Mouse (Mus musculus) embryonic facial prominence, embryonic 11.5 days (tissue): ENCODE measurements around the gene Olfr263. TPM values are rescaled to one million over a fixed set of nuclear protein-coding genes. Genes with fewer than 3 reads are reported as not detected.

ENCODE experiments used
- ATAC-seq: fragments of 200-750 bp; cut with Nextera tagmentation; replicated peaks from 2 replicates; pipeline ENCODE4 v1.8.0; 2017; ENCODE audit warnings: low read depth; ENCODE audit not compliant: insufficient number of reproducible peaks, low FRiP score, low TSS enrichment
- DNase-seq: peaks from one replicate; pipeline ENCODE4 v3.0.0-alpha.2; 2015; ENCODE audit warnings: low spot score
- H3K27ac ChIP-seq: fragments of 300-500 bp; sonication (generic); replicated peaks from 2 replicates; pipeline ENCODE4 v1.5.1; 2014; ENCODE audit warnings: mild to moderate bottlenecking, low read depth, low read length, control low read depth
- H3K27me3 ChIP-seq: fragments of 300-500 bp; sonication (generic); 2 replicates; pipeline ENCODE4 v1.6.1; 2014; ENCODE audit warnings: mild to moderate bottlenecking, low read length, moderate library complexity, mixed read lengths; ENCODE audit not compliant: control insufficient read depth, insufficient read depth
- H3K36me3 ChIP-seq: fragments of 300-500 bp; sonication (generic); replicated peaks from 2 replicates; pipeline ENCODE4 v1.6.1; 2014; ENCODE audit warnings: low read depth, mild to moderate bottlenecking, low read length, moderate library complexity, mixed read lengths; ENCODE audit not compliant: control insufficient read depth, insufficient read depth
- H3K4me1 ChIP-seq: fragments of 300-500 bp; sonication (generic); 2 replicates; pipeline ENCODE4 v1.6.1; 2014; ENCODE audit warnings: low read length, mixed read lengths; ENCODE audit not compliant: control insufficient read depth, insufficient read depth
- H3K4me2 ChIP-seq: fragments of 300-500 bp; sonication (generic); 2 replicates; pipeline ENCODE4 v1.6.1; 2014; ENCODE audit warnings: low read depth, mild to moderate bottlenecking, control low read depth, low read length, moderate library complexity
- H3K4me3 ChIP-seq: fragments of 300-500 bp; sonication (generic); 2 replicates; pipeline ENCODE4 v1.5.1; 2014; ENCODE audit warnings: low read depth, low read length, control low read depth
- H3K9ac ChIP-seq: fragments of 300-500 bp; sonication (generic); replicated peaks from 2 replicates; pipeline ENCODE4 v1.6.1; 2014; ENCODE audit warnings: mild to moderate bottlenecking, control low read depth, low read length
- H3K9me3 ChIP-seq: fragments of 300-500 bp; sonication (generic); replicated peaks from 2 replicates; pipeline ENCODE4 v1.6.1; 2016; ENCODE audit warnings: mild to moderate bottlenecking, low read length, inconsistent platforms, mixed read lengths; ENCODE audit not compliant: control insufficient read depth
- WGBS: fragments of 180-500 bp; shearing (Covaris S2); extraction: QIAGEN DNeasy Blood & Tissue Kit; methylation state at CpG from one replicate; pipeline ENCODE4 v1.1.7; 2014; 5-methylcytosine and 5-hydroxymethylcytosine counted together
- polyA plus RNA-seq: library from polyadenylated mRNA; unstranded; fragments of >200 nt; fragmentation: Nextera tagmentation; extraction: Ambion mirVana; gene quantifications from 2 replicates; pipeline ENCODE4 v1.2.1, GENCODE M21; 2014

Gene Olfr263
- polyA plus RNA-seq, 1 experiment from 2014 or later = not detected

- H3K4me2 ChIP-seq = no peak overlapping the region
- ATAC-seq = no peak
- no peak overlapping the region for H3K27ac ChIP-seq
- H3K27me3 ChIP-seq = no peaks in the 10 kb centered on the region
- H3K9ac ChIP-seq = no peak overlapping the region
- 75% methylated on average over 5 of the region's 5 CpGs for WGBS
- no peaks in the 10 kb centered on the region for H3K9me3 ChIP-seq
- no peaks in the 10 kb centered on the region for H3K4me1 ChIP-seq
- no peak overlapping the region for H3K4me3 ChIP-seq
- no peaks in the 10 kb centered on the region for H3K36me3 ChIP-seq
- DNase-seq = no peak
Observed at GRCm38 (mm10) chr13:21155888-21156287, 26.4 kb downstream of the Olfr263 start.

DNA sequence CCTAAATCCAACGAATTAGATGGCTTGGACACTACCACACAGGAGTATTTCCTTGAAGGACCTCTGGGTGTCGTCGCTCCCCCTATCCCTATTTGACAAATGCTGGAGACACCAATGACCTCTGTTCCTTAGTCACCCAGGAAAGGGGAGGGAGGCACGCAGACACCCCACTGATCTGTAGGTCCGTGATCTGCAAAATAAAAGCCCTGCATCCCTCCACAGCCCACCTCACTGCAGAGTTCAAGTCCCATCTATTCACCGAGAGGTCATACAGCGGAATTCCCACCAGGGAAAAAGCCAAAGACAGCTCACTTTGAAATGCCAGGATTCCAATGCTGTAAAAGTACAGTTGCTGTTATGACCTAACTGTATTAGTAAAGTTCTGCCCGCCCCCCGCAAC, 28.6 kb downstream of the Olfr263 start:
- no peak for ATAC-seq
- no peak overlapping the region for H3K9ac ChIP-seq
- no peak for DNase-seq
- no peaks in the 10 kb centered on the region for H3K4me1 ChIP-seq
- H3K36me3 ChIP-seq = no peaks in the 10 kb centered on the region
- H3K27me3 ChIP-seq = no peaks in the 10 kb centered on the region
- H3K27ac ChIP-seq = no peak overlapping the region
- 6% methylated on average over 9 of the region's 9 CpGs for WGBS
- H3K9me3 ChIP-seq = no peaks in the 10 kb centered on the region
- 0 out of 2 replicates have a peak overlapping the region, but pooled peaks have one; percentile 7 for H3K4me3 ChIP-seq
- H3K4me2 ChIP-seq = peak overlapping the region; percentile 41; the same call in 1 of the 2 replicates

GRCm38 (mm10) chr13:21158785-21159474, 29.5 kb downstream of the Olfr263 start:
- Histone ChIP-seq H3K4me3 (peak overlapping the region; percentile 41), H3K36me3 (no peaks in the 10 kb centered on the region), H3K27ac (no peak overlapping the region), H3K4me1 (no peaks in the 10 kb centered on the region), H3K9ac (peak overlapping the region; percentile 1; the same call in 1 of the 2 replicates), H3K27me3 (no peaks in the 10 kb centered on the region), H3K9me3 (no peaks in the 10 kb centered on the region), H3K4me2 (peak overlapping the region; percentile 41)
- DNase-seq = peak; percentile 90
- under 1% methylated on average over 19 of the region's 19 CpGs for WGBS
- no peak for ATAC-seq

DNA sequence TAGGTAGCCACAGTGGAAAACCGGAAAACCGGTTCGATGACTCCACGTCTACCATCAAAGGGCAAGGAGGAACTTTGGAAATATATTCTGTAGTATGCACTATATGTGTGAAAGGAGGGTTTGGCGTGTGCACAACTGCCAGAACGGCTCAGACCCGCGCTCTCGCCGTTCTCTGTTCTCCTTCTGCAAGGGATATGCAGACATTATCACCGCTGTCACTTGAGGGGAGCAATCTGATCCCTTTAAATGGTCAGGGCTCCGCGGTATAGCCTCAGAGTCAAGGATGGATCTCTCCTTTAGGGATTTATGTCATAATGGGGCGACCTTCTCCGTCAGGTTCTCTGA, 30.0 kb downstream of the Olfr263 start:
- peak; percentile 35 for DNase-seq
- Histone ChIP-seq H3K9ac (peak overlapping the region; percentile 46), H3K9me3 (no peaks in the 10 kb centered on the region), H3K27me3 (no peaks in the 10 kb centered on the region), H3K36me3 (no peaks in the 10 kb centered on the region), H3K4me3 (peak overlapping the region; percentile 41), H3K4me1 (no peaks in the 10 kb centered on the region), H3K4me2 (peak overlapping the region; percentile 41), H3K27ac (no peak overlapping the region)
- 0% methylated on average over 15 of the region's 15 CpGs for WGBS
- ATAC-seq = no peak

DNA sequence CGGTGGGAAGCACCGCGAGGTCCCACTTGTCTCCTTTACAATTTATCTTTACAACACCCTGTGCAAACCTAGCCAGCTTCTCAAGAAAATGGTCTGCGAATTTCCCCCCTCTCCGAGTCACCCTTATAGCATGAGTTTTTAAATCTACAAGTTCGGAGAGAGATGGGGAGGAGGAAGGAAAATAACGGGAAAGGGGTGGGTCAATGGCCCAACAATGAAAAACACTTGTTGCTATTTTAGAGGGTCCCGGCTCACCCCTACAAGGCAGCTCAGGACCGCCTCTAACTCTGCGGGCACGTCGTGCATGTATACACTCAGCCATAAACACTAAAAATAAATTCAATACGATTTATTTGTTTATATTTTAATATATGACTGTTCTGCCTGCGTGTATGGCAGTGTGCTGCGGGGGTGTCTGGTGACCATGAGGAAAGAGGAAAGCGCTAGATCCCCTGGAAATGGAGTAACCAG, 30.6 kb downstream of the Olfr263 start:
- Histone ChIP-seq H3K4me3 (peak overlapping the region; percentile 41), H3K4me1 (no peaks in the 10 kb centered on the region), H3K9ac (peak overlapping the region; percentile 46), H3K4me2 (peak overlapping the region; percentile 41), H3K36me3 (no peaks in the 10 kb centered on the region), H3K27me3 (no peaks in the 10 kb centered on the region), H3K9me3 (no peaks in the 10 kb centered on the region), H3K27ac (no peak overlapping the region)
- DNase-seq = peak; percentile 28
- ATAC-seq = peak; percentile 37; the same call in 1 of the 2 replicates
- WGBS = under 1% methylated on average over 16 of the region's 16 CpGs

DNA sequence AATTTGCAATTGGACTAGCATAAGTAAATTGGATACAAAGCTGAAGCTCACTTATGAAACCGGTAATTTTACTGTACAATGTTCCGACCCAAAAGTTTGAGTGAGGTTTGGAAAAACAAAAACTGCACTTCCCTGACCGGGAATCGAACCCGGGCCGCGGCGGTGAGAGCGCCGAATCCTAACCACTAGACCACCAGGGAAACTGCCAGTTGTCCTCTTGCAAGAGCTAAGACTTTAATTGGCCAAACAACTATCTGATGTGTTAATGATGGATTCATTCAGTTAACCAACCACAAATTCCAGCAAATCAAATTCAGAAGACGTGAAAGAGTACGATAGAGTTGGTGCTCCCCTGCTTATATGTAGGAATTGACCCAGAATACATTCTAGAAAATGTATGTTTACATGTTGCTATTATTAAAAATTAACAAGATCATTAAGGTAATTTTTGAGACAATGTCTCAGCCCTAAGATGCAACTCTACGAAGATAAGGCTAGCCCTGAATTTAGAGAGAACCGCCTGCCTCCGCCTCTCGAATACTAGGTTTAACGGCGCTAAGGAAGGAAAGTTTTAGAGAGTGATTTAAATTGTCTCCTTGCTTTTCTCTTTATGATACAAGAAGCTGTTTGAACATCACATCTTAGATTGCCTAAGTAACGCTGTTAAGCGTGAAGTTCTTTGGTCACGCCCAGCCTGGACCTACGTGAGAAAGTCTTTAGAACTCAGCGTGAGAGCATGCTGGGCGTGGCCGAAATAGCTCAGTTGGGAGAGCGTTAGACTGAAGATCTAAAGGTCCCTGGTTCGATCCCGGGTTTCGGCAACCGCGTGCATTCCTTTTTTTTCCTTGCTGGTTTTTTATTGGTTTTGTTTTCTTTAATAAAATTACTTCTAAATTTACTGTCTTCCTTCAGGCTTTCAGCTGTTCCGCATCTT, 31.5 kb downstream of the Olfr263 start:
- H3K9me3 ChIP-seq = no peaks in the 10 kb centered on the region
- no peak overlapping the region for H3K9ac ChIP-seq
- no peak overlapping the region for H3K27ac ChIP-seq
- H3K4me2 ChIP-seq = peak overlapping the region; percentile 41
- H3K4me1 ChIP-seq = no peaks in the 10 kb centered on the region
- peak overlapping the region; percentile 54 for H3K4me3 ChIP-seq
- no peaks in the 10 kb centered on the region for H3K36me3 ChIP-seq
- DNase-seq = peak; percentile 92
- WGBS = under 1% methylated on average over 32 of the region's 32 CpGs
- peak; percentile 78 for ATAC-seq
- no peaks in the 10 kb centered on the region for H3K27me3 ChIP-seq

DNA sequence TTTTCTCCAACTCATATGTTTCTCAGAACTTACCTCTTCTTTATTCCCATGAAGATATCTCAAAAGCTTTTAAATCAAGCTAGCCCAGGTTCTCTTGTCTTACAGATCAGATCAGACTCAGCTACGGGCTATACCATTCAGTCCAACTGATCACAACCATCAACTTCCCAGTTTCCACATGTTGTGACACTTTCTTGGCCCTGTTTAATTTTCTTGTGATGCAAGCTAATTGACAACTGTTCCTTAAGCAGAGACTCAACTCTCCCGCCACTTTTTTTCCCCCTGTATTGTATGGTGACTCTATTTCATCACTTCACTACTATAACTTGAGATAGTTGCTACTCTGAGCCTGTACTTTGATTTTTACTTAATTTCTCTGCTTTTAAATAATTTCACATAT, 32.2 kb downstream of the Olfr263 start:
- Histone ChIP-seq H3K36me3 (no peaks in the 10 kb centered on the region), H3K9ac (no peak overlapping the region), H3K4me3 (no peak overlapping the region), H3K4me1 (no peaks in the 10 kb centered on the region), H3K9me3 (no peaks in the 10 kb centered on the region), H3K27me3 (no peaks in the 10 kb centered on the region), H3K4me2 (no peak overlapping the region), H3K27ac (no peak overlapping the region)
- 43% methylated on average over 2 of the region's 2 CpGs for WGBS
- ATAC-seq (no peak), DNase-seq (no peak)

DNA sequence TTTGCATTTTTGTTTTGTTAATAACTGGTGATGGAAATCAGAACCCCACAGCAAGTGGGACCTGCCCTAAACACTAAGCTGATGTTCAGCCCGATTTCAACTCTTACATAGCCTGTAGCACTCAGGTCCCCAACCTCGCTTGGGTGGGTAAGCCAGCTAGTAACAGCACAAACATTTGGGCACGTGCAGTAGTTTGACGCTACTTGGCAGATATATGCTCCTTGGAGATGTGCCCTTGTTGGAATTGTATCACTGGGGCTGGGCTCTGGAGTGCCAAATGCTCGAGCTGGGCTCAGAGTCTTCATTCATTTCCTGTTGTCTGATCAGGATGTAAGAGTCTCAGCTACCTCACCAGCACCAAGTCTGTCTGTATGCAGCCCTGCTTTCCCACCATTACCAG, 33.2 kb downstream of the Olfr263 start:
- H3K9ac ChIP-seq = no peak overlapping the region
- H3K4me2 ChIP-seq = no peak overlapping the region
- 49% methylated on average over 5 of the region's 5 CpGs for WGBS
- H3K9me3 ChIP-seq = no peaks in the 10 kb centered on the region
- no peak for DNase-seq
- H3K36me3 ChIP-seq = no peaks in the 10 kb centered on the region
- no peaks in the 10 kb centered on the region for H3K27me3 ChIP-seq
- ATAC-seq = no peak
- H3K4me1 ChIP-seq = no peaks in the 10 kb centered on the region
- H3K4me3 ChIP-seq = no peak overlapping the region
- H3K27ac ChIP-seq = no peak overlapping the region
